Mouse (Mus musculus) midbrain, embryonic 13.5 days (tissue): ENCODE measurements at regions not wholly inside any gene's neighbourhood (a gene's known extent, or its start where the extent isn't known, plus 50 kb on each side); places are given as distances from the start of the nearest gene placed in this dataset.

Experiments
- ATAC-seq: fragments of 200-750 bp; cut with Nextera tagmentation; 2 replicates; pipeline ENCODE4 v1.8.0; 2017; ENCODE audit warnings: mild to moderate bottlenecking, moderate TSS enrichment, moderate library complexity
- H3K27ac ChIP-seq: fragments of 300-500 bp; sonication (generic); 2 replicates; pipeline ENCODE4 v1.5.1; 2015; ENCODE audit warnings: inconsistent platforms, mild to moderate bottlenecking, moderate library complexity
- H3K27me3 ChIP-seq: fragments of 300-500 bp; sonication (generic); 2 replicates; pipeline ENCODE4 v1.6.1; 2015; ENCODE audit warnings: mild to moderate bottlenecking, inconsistent platforms
- H3K36me3 ChIP-seq: fragments of 300-500 bp; sonication (generic); 2 replicates; pipeline ENCODE4 v1.6.1; 2015; ENCODE audit warnings: mild to moderate bottlenecking, inconsistent platforms
- H3K4me1 ChIP-seq: fragments of 300-500 bp; sonication (generic); replicated peaks from 2 replicates; pipeline ENCODE4 v1.6.1; 2015; ENCODE audit warnings: inconsistent platforms
- H3K4me2 ChIP-seq: fragments of 300-500 bp; sonication (generic); replicated peaks from 2 replicates; pipeline ENCODE4 v1.6.1; 2015; ENCODE audit warnings: moderate library complexity, mild to moderate bottlenecking, inconsistent platforms
- H3K4me3 ChIP-seq: fragments of 300-500 bp; sonication (generic); replicated peaks from 2 replicates; pipeline ENCODE4 v1.5.1; 2015; ENCODE audit warnings: mild to moderate bottlenecking, inconsistent platforms
- H3K9ac ChIP-seq: fragments of 300-500 bp; sonication (generic); replicated peaks from 2 replicates; pipeline ENCODE4 v1.6.1; 2015; ENCODE audit warnings: mild to moderate bottlenecking, inconsistent platforms
- H3K9me3 ChIP-seq: fragments of 300-500 bp; sonication (generic); 2 replicates; pipeline ENCODE4 v1.6.1; 2016; ENCODE audit warnings: mild to moderate bottlenecking, inconsistent platforms
- WGBS: fragments of 180-500 bp; shearing (Covaris S2); methylation state at CpG from one replicate; pipeline ENCODE4 v1.1.7; 2015; 5-methylcytosine and 5-hydroxymethylcytosine counted together

GRCm38 (mm10) chr7:88225800-88226199 lies 52.1 kb upstream of the Ctsc start:
- H3K36me3 ChIP-seq = no peaks in the 10 kb centered on the region
- H3K4me1 ChIP-seq = no peaks in the 10 kb centered on the region
- no peaks in the 10 kb centered on the region for H3K27me3 ChIP-seq
- no peak overlapping the region for H3K27ac ChIP-seq
- no peak overlapping the region for H3K9ac ChIP-seq
- no peak overlapping the region for H3K4me2 ChIP-seq
- ATAC-seq = no peak
- no peaks in the 10 kb centered on the region for H3K9me3 ChIP-seq
- no peak overlapping the region for H3K4me3 ChIP-seq
- 65% methylated on average over 1 of the region's 1 CpGs for WGBS
